Mouse (Mus musculus) lung, adult 2 months (tissue): Measurements from ENCODE around the gene Med6.

Experiments
- CTCF ChIP-seq: fragments of 200-500 bp; IDR thresholded peaks from 2 replicates; pipeline ENCODE4 v1.5.1; 2011; ENCODE audit warnings: mild to moderate bottlenecking, low read length, control low read depth; ENCODE audit not compliant: insufficient read depth
- POLR2A ChIP-seq: fragments of 200-500 bp; IDR thresholded peaks from 2 replicates; pipeline ENCODE4 v1.6.1; 2011; ENCODE audit warnings: low read depth, mild to moderate bottlenecking, control low read depth, low read length, borderline replicate concordance; ENCODE audit errors: extremely low read depth

DNA sequence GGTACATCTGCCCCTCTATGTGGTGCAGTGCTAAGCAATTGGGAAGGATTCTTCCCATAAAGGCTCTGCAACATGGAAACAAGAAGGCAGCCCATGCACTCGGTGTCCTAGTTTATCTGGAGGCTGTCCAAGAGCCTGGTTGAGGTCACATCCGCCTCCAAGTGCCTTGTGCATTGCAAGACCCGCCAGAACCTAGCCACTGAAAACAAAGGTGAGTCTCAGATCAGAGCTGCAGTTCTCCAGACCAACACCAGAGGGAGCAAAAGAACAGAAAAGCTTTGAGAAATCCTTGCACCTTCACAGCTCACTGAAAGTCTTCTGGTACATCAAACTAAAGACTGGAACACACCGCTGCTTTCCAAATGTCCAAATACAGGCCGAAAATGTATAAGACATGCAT, 24.5 kb upstream of the Med6 start:
- peak; percentile 70 for TF ChIP-seq CTCF
- no peak for TF ChIP-seq POLR2A
